Mouse (Mus musculus) ES-Bruce4 (cell line): ENCODE measurements around the gene Timeless.

Experiments used
- CTCF ChIP-seq: IDR thresholded peaks from one replicate; pipeline ENCODE4 v1.8.1; 2011; ENCODE audit warnings: low read depth, low read length
- EP300 ChIP-seq: IDR thresholded peaks from 2 replicates; pipeline ENCODE4 v1.6.1; 2011; ENCODE audit warnings: low read depth, low read length; ENCODE audit not compliant: insufficient read depth
- POLR2A ChIP-seq: IDR thresholded peaks from one replicate; pipeline ENCODE4 v1.8.1; 2011; ENCODE audit warnings: low read length; ENCODE audit not compliant: insufficient read depth

GRCm38 (mm10) chr10:128210954-128211353 lies 20.9 kb upstream of the Timeless start:
- TF ChIP-seq CTCF = no peak
- no peak for TF ChIP-seq POLR2A
- no peak for TF ChIP-seq EP300
